Mouse (Mus musculus) kidney, adult 10 weeks (tissue): Measurements from ENCODE around the gene Ccl8. TPM values are rescaled to one million over a fixed set of nuclear protein-coding genes. Genes with fewer than 3 reads are reported as not detected.

Source experiments
- polyA plus RNA-seq: library from polyadenylated mRNA; stranded (reverse); fragments of 350-450 nt; fragmentation: Illumina TruSeq; extraction: RNeasy Lipid Tissue Mini Kit (QIAGEN cat#74804); gene quantifications from one replicate; pipeline ENCODE4 v1.2.3, GENCODE M21; 2014; ENCODE audit warnings: low read depth, low replicate concordance

The Ccl8 gene
- polyA plus RNA-seq, result not detected

DNA sequence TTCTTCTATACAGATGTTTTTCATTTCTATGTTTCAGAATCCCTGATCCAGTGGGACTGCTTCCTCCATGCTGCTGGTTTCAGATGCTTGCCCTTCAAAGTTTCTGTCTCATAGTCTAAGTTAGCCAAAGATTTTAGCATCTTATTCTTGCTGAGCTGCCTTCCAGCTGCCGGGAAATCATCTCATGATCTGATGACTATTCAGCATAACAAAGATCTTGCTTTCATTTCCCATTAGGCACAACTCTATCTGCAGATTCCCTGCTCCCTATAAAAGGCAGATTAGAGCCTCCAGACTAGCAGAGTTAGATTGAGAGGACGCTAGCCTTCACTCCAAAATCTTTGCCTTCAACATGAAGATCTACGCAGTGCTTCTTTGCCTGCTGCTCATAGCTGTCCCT is at the start of gene Ccl8:
Ccl8 (plus strand) TSS at position 301 of the 400 bp plus-strand sequence.

DNA sequence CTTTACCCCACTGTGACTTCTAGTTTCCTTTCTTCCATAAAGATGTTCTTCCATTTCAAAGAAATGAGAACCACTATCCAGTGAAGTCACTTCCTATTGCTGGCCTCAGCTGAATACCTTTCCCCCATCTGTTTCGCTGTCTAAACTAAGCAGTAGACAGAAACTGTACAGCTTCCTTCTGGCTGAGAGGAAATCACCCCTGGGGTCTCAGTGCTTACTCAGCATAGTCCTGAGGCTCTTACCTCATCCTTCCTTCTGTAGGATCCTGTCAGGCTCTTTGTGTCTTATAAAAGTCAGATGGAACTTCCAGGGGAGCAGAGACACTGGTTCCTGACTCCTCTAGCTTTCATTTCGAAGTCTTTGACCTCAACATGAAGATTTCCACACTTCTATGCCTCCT is 13.5 kb upstream of the Ccl8 start, which contains the start of gene Ccl12:
Ccl12 (plus strand) TSS at position 317 of the 400 bp plus-strand sequence.

Other genes with a start within 250 kb of the Ccl8 start
- gene Asic2, start 146.7 kb upstream of the Ccl8 start, polyA plus RNA-seq, result not detected
- gene Ccl2, start 79.6 kb upstream of the Ccl8 start, polyA plus RNA-seq, result 3.0 TPM
- not detected for gene Gm17268, start 76.6 kb upstream of the Ccl8 start, polyA plus RNA-seq
- gene Ccl7, start 69.5 kb upstream of the Ccl8 start, polyA plus RNA-seq, result not detected
- 1.2 TPM for gene Ccl11, start 57.4 kb upstream of the Ccl8 start, polyA plus RNA-seq
- not detected for gene Ccl12, start 13.3 kb upstream of the Ccl8 start, polyA plus RNA-seq
- gene Ccl1, start 190.5 kb downstream of the Ccl8 start, polyA plus RNA-seq, result not detected